Mouse (Mus musculus) brain, embryonic 14.5 days (tissue): Measurements from ENCODE around the gene Limch1. TPM values are rescaled to one million over a fixed set of nuclear protein-coding genes. Genes with fewer than 3 reads are reported as not detected.
A peak's percentile ranks its signal among the peaks of the same experiment; 100 is the strongest.

Experiments
- DNase-seq: peaks from one replicate; pipeline ENCODE4 v3.0.0-alpha.2; 2011; ENCODE audit warnings: low read depth
- CTCF ChIP-seq: fragments of 200-500 bp; IDR thresholded peaks from 2 replicates; pipeline ENCODE4 v1.5.1; 2012; ENCODE audit warnings: inconsistent platforms, mild to moderate bottlenecking, moderate library complexity, borderline replicate concordance; ENCODE audit not compliant: insufficient read depth, insufficient read length; ENCODE audit errors: extremely low read depth
- POLR2A ChIP-seq: fragments of 200-500 bp; IDR thresholded peaks from 2 replicates; pipeline ENCODE4 v1.6.1; 2012; ENCODE audit warnings: mild to moderate bottlenecking, inconsistent platforms, borderline replicate concordance; ENCODE audit not compliant: poor library complexity, insufficient read depth, insufficient read length, severe bottlenecking; ENCODE audit errors: extremely low read depth
- polyA plus RNA-seq: library from polyadenylated mRNA; depleted of rRNA; stranded (reverse); fragments of >200 nt; gene quantifications from 2 replicates; pipeline ENCODE4 v1.2.3, GENCODE M21; 2012

The Limch1 gene
- polyA plus RNA-seq, 1 experiment = 37.8 TPM

GRCm38 (mm10) chr5:66718880-66719279 lies 26.7 kb upstream of the Limch1 start:
- DNase-seq = no peak
- TF ChIP-seq CTCF (no peak), POLR2A (no peak)

- TF ChIP-seq CTCF (no peak), POLR2A (no peak)
- DNase-seq = peak; percentile 34
Measured at GRCm38 (mm10) chr5:66720921-66721320, 24.7 kb upstream of the Limch1 start.

DNA sequence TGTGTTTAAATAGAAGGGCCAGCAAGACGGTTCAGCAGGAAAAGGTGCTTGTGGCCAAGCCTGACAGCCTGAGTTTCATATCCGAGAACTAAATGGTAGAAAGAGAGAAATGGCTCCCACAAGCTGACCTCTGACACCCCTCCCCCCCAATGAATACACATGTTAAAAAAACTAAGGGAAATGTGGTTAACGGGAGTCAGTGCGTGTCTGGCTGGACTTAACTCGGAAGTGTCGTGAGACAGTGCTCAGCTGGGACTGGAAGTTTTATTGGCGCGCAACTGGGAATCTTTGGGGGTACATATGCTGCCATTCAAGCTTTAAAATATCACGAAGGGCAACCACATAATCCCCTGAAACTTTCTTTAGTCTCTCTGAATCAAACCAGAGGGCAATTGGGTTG lies 23.0 kb upstream of the Limch1 start:
- no peak for DNase-seq
- no peak for TF ChIP-seq CTCF
- TF ChIP-seq POLR2A = no peak

- peak; percentile 38 for DNase-seq
- TF ChIP-seq CTCF (no peak), POLR2A (no peak)
Measured at GRCm38 (mm10) chr5:66723037-66723436, 22.6 kb upstream of the Limch1 start.

DNA sequence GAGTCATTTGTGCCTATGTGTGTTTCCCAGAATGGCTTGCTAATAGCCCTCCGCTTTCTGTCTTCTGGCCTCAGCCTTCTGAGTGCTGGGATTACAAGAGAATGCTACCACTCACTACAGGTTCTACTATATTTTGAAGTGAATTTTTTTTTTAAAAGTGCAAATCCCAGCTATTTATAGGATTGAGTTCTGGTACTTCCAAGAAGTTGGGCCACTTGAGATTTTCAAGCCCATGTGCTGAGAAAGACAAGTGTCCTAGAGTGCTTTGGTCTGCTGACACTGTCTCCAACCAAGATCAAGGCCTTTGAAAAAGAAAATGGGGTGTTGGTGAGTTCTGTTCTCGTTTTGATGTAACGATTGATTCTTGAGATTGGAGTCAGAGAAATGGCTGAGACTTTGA lies 22.0 kb upstream of the Limch1 start:
- DNase-seq = no peak
- TF ChIP-seq POLR2A = no peak
- no peak for TF ChIP-seq CTCF

DNA sequence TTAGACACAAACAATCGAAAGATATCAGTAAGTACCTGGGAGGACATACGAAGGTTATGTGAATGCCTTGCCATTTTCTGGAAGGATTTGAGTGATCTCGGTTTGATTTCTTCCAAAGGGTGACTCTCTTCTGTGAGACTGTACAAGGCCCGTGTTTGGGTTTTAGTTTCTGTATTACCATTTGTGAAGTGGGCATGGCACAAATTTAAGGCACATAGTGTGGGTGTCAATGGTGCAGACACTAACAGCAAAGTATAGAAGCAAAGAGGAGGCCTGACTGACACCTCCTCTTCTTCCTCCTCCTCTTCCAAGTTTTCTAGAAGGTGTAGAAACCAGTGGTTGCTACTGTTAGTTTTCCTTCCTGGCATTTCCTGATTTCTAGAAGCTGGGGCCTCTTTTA lies 16.3 kb upstream of the Limch1 start:
- TF ChIP-seq POLR2A (no peak), CTCF (no peak)
- DNase-seq = no peak

- no peak for TF ChIP-seq POLR2A
- TF ChIP-seq CTCF = peak; percentile 22; the same call in 1 of the 2 replicates
- peak; percentile 98 for DNase-seq
Measured at GRCm38 (mm10) chr5:66730621-66731301, 14.9 kb upstream of the Limch1 start.

DNA sequence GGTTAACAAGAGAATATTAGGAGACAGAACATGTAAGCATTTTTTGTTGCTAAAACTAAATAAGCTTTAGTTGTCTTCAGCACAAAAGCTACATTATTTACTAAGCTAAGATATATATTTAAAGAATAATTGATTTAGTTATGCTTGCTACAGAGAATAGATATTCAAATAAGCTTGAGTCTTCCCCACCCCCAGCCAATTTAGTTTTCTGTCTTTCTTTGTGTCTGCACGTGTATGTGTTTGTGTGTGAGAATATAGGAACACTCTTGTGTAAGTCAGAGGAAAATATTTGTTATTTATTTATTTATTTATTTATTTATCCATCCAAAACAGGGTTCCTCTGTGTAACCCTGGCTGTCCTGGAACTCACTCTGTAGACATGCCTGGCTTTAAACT lies 14.3 kb upstream of the Limch1 start:
- TF ChIP-seq CTCF (no peak), POLR2A (no peak)

DNA sequence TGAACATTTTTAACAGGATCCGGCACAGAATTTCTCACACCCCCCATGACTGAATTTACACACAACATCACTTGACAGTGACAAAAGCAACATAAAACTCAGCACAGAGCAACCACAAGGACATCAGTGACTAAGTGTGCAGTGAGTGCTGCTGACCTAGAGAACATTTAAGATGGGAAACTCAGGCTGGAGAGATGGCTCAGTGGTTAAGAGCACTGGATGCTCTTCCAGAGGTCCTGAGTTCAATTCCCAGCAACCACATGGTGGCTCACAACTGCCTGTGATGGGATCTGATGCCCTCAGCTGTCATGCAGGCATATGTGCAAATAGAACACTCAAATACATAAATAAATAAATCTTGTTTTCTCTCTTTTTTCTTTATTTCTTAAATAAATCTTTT lies 12.1 kb upstream of the Limch1 start:
- no peak for TF ChIP-seq POLR2A
- no peak for TF ChIP-seq CTCF

More for the DNA sequence above, 14.3 kb upstream of the Limch1 start:
- DNase-seq = peak; percentile 32

DNA sequence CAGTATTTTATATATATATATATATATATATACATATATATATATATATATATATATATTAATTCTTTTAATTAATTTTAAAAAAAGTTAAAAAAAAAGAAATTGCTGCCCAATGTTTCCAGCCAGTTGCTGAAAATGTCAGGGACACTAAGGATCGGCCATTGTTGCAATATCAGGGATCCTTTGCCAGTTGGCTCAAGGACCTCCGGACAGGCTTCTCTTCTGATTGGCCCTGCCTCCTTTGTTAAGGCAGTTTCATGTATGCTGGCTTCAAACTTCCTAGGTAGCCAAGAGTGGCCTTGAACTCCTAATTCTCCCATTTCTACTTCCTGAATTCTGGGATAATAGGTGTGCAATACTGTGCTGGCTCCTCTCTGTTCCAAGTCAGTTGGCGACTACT lies 6.3 kb upstream of the Limch1 start:
- no peak for TF ChIP-seq CTCF
- TF ChIP-seq POLR2A = no peak

More for the DNA sequence above, 12.1 kb upstream of the Limch1 start:
- DNase-seq = no peak

DNA sequence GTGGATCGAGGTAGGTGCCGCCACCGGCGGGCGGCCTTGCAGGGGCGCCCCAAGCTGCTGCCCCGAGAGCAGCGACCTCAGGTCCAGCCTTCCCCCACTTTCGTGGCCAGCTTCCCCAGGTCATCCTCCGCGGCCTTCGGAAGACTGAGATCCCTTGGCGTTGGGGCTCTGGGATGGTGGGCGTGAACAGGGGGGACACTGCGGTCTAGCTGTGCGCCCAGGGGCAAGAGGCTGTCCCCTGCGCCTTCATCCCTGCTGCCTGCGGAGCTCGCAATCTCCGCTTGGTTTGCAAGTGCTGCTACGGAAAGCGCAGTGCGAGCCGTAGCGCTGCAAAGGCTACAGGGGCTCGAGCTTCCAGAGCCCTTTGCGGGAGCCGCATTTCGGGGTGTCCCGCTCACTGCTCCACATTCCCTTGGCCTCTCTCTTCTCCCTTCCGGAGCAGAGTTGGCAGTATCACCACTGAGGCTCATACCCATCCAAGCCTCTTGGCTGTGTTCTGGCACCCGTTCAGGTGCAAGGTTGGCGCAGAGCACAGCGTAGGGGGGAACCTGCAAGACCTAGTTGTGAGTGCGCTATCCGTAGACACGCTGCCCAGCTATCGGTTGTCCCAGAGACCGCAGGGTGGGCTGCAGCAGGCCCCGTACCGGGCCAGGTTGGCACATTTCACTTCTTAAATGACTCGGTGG lies 512 bp downstream of the Limch1 start:
- peak; percentile 86 for DNase-seq
- no peak for TF ChIP-seq POLR2A

More for the DNA sequence above, 6.3 kb upstream of the Limch1 start:
- DNase-seq = no peak

DNA sequence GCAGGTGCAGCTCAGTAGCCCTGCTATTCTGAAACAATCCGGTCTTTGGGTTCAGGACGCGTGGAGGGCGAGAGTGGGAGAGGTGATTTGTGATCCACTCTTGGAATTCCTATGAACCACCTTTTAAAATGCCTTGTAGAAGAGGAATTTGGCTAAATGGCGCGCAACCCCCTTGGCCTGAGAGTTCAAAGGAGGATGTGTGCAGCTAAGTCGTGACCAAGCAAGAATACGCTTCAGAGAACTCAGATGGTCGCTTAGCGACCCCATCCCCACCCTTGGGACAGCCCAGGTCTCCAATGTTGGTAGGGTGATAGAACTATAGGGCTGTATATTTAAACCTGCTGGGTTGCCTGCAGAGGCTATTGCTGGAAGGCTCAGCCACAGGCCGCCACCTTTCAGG lies 1.1 kb downstream of the Limch1 start:
- DNase-seq = no peak
- TF ChIP-seq POLR2A = no peak
- TF ChIP-seq CTCF = no peak
